Mouse (Mus musculus) embryo, embryonic 11.5 days (tissue): ENCODE results near the gene Acta2.

ENCODE experiments used
- DNase-seq: peaks from one replicate; pipeline ENCODE4 v3.0.0-alpha.2; 2012; ENCODE audit warnings: low read depth, low spot score

Gene Acta2

GRCm38 (mm10) chr19:34254880-34255681 lies at the start of gene Acta2:
Gene Acta2 (minus strand): TSS chr19:34255590.
- no peak for DNase-seq

DNA sequence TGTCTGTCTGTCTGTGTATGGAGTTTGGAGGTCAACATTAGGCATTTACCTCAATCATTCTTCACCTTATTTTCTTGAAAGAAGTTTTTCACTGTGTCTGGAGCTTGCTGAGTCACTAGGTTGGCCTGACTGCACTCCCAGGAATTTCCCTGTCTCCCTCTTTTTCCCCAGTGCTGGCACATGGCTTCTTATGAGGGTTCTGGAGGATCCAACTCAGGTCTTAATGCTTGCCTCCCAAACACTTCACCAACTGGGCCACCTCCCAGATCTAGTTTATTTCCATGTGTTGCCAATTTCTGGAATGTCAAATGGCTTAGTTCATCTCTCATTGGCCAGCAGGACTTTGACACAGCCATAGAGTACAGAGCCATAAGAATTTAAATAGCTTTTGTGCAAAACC lies 49.5 kb upstream of the Acta2 start:
- DNase-seq, result no peak

- no peak for DNase-seq
Measured at GRCm38 (mm10) chr19:34300430-34300829, 45.0 kb upstream of the Acta2 start.

DNA sequence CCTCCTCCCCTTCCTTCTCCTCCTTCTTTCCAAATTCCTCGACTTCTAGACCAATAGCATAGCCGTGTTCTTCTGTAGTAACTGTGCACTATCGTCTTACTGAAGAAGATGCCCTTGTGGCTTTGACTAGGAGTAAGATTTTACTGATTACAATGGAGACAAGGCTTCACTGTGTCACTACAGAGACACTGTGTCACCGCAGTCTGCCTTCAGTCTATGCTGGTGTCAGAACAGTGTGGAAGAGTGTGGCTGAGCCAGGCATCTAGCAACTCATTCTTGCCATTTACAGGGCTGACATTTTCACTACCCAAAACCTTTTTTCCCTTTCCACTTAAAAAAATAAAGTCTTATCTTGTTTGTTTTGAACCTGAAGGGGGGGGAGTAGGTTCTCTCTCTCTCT lies 43.8 kb upstream of the Acta2 start:
- DNase-seq, result no peak

DNA sequence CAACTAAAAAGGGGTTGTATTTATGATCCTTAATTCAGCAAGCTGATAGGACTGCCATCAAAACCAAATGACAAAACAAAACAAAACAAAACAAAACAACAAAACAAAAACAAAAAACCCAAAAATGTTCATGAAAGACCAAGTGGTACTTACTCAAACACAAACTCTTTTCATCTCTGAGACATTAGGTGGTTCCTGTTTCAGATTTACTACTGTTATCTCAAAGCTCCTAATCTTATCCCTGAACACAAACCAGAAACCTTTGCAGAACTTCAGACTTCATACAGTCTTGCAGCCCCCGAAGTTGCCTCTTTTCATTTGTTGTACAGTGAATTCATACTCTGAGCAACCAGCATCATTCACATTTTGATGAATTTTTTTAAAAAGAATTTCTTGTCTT lies 43.1 kb upstream of the Acta2 start:
- DNase-seq, result no peak

GRCm38 (mm10) chr19:34295442-34295841 lies 40.1 kb upstream of the Acta2 start:
- no peak for DNase-seq

GRCm38 (mm10) chr19:34293376-34293947 lies 38.1 kb upstream of the Acta2 start:
- DNase-seq, result no peak

GRCm38 (mm10) chr19:34292701-34293100 lies 37.3 kb upstream of the Acta2 start:
- DNase-seq, result no peak

DNA sequence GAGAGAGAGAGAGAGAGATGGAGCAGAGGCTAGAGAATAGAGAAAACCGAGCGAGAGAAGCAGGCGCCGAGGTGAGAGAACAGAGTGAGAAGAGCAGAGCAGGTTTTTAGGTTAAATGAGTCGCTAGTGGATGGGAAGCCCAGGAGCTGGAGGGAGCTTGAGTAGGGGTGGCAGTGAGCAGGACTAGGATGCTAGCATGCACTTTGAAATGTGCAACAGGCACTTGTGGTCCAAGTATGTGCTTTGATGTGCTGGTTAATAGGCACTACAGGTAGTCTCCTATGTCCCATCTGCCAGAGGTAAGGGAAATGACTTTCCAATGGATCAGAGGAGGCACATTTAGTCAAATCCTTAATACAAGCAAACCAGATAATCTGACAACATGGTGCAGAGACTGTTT lies 36.6 kb upstream of the Acta2 start:
- DNase-seq, result no peak

DNA sequence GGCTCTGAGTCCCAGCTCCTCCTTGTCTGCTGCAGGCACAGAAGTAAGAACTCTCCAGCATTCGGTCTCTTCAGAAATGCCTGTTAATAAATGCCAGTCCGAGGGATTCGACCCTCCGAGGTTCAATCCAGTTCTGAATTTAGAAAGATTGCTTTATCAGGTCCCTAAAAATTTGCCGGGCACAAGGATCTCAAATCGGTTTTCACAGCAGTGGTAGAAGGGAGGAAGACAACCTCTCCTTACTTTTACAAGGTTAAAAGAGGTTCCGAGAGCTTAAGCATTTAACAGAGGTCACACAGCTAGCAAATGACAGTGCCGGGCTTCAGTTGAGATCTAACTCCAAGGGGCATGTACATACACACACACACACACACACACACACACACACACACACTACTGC lies 36.0 kb upstream of the Acta2 start:
- DNase-seq, result no peak

DNA sequence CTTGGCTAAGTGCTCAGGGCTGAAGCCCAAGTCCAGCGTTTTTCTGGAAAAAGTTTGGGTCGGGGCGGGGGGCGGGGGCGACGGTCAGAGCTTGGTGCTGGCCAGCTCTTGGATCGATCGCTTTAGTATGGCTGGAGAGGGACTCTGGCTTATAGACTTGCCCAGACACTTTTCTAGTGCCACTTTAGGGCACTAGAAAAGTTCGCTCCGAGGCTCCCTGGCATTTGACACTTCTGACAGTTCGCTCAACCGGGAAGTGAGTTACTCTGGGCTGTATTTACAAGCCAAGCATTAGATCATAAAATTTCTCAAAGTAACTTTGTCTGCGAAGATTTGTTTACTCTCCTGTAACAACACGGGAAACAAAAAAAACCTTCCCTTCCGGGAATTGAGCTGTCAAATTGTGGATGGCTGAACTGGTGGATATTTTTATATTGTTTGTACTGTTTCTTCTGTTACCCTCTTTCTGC lies 35.5 kb upstream of the Acta2 start:
- no peak for DNase-seq

GRCm38 (mm10) chr19:34289948-34290789 lies 34.8 kb upstream of the Acta2 start, which contains the start of gene Fas:
Gene Fas (plus strand): TSS chr19:34290666.
- peak; percentile 30 for DNase-seq

GRCm38 (mm10) chr19:34288696-34289095 lies 33.3 kb upstream of the Acta2 start:
- no peak for DNase-seq

GRCm38 (mm10) chr19:34287656-34288415 lies 32.4 kb upstream of the Acta2 start:
- DNase-seq, result no peak

DNA sequence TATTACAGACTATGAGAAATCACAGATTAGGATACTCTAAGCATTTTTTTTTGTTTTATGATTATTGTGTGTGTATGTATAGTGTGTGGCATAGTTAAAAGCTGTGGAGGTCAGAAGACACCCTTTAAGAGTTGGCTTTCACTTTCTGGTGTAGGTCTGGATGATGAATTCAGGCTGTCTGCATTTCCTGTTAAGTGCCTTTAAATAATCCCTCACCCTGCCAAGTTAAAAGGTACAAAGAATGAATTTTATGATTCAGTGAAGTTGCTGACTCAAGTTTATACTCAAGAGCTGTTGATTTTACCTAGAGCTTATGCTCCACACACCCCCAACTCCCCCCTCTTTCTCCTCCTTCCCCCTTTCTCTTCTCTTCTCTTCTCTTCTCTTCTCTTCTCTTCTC lies 31.8 kb upstream of the Acta2 start:
- DNase-seq, result no peak

- DNase-seq, result no peak
Measured at GRCm38 (mm10) chr19:34284826-34285225, 29.4 kb upstream of the Acta2 start.

DNA sequence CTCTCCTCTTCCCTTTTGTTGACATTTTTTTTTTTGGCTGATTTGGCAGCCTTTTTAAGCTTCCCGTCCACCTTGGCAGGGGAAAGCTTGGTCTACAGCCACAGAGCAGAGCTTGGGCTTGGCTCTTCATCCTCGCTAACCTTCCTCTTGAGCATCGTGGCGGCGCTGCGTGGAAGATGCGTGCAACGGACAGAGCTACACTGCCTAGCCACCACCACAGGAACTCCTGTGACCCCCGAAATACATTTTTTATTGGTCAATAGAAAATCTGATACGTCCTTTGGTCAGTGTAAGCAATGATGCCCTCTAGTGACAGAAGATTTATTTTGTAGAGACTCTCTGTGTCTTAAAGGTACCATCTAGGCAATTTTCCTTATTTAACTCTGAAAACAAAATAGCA lies 29.0 kb upstream of the Acta2 start:
- no peak for DNase-seq

DNA sequence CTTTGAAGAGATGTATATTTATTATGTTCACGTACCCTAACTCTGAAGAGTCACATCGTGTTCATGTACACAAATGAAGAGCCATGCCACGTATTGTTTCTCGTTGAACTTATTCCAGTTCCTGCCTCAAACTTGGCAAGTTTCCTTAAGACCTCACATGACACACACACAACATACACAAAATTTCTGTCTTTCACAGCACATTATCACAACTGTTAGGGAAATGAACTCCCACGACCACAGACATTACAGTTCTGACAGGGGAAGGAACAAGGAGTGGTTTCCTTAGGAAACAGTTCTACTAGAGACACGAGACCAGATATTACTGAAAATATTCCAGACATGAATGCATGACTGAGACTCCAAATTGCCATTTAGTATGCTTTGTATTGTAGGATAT lies 28.2 kb upstream of the Acta2 start:
- no peak for DNase-seq

DNA sequence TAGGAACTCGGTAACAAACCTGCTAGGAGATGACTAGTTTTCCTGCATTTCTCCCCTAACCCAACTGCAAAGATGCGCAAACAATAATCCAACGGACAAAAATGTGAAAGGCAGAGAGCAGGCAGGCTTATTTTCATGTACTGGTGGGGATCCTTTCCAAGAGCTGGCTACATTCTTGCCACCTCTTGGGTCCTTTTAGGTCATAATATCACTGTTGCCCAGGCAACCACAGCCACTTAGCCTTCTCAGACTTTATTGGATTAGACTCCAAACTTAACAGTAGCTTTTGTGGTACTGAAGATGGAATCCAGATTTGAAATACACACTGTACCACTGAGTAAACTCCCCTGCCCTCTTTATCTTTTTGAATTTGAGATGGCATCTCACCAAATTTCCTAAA lies 22.7 kb upstream of the Acta2 start:
- DNase-seq, result no peak

GRCm38 (mm10) chr19:34273073-34273472 lies 17.7 kb upstream of the Acta2 start:
- no peak for DNase-seq

DNA sequence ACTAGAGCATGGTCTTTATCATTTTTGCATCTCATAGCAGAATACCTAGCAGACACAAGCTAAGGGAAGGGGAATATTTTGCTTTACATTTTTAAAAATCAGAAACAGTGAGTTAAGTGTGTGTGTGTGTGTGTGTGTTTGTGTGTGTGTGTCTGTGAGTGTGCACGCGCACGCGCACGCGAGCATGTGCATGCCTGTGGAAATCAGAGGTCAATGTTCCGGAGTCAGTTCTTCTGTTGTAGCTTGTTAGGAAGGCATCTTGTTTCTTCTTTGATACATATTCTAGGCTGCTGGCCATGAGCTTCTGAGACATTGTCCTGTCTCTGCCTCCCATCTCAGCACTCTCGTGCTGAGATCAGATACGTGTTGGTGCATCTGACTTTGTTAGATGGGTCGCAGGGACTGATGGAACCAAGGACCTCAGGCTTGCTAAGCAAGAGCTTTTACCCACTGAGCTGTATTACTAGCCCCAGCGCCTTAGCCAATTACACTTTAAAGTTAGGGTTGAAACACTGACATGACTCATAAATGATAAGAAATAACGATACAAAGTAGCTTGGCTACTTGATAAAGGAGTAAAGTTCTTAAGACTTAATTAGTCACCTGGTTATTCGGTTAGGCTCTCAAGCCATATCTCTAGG lies 15.6 kb upstream of the Acta2 start:
- DNase-seq, result no peak
